Mouse (Mus musculus) embryonic facial prominence, embryonic 11.5 days (tissue): ENCODE measurements at regions not wholly inside any gene's neighbourhood (a gene's known extent, or its start where the extent isn't known, plus 50 kb on each side); places are given as distances from the start of the nearest gene placed in this dataset.

Experiments
- ATAC-seq: fragments of 200-750 bp; cut with Nextera tagmentation; replicated peaks from 2 replicates; pipeline ENCODE4 v1.8.0; 2017; ENCODE audit warnings: low read depth; ENCODE audit not compliant: insufficient number of reproducible peaks, low FRiP score, low TSS enrichment
- DNase-seq: peaks from one replicate; pipeline ENCODE4 v3.0.0-alpha.2; 2015; ENCODE audit warnings: low spot score
- H3K27ac ChIP-seq: fragments of 300-500 bp; sonication (generic); replicated peaks from 2 replicates; pipeline ENCODE4 v1.5.1; 2014; ENCODE audit warnings: mild to moderate bottlenecking, low read depth, low read length, control low read depth
- H3K27me3 ChIP-seq: fragments of 300-500 bp; sonication (generic); 2 replicates; pipeline ENCODE4 v1.6.1; 2014; ENCODE audit warnings: mild to moderate bottlenecking, low read length, moderate library complexity, mixed read lengths; ENCODE audit not compliant: control insufficient read depth, insufficient read depth
- H3K36me3 ChIP-seq: fragments of 300-500 bp; sonication (generic); replicated peaks from 2 replicates; pipeline ENCODE4 v1.6.1; 2014; ENCODE audit warnings: low read depth, mild to moderate bottlenecking, low read length, moderate library complexity, mixed read lengths; ENCODE audit not compliant: control insufficient read depth, insufficient read depth
- H3K4me1 ChIP-seq: fragments of 300-500 bp; sonication (generic); 2 replicates; pipeline ENCODE4 v1.6.1; 2014; ENCODE audit warnings: low read length, mixed read lengths; ENCODE audit not compliant: control insufficient read depth, insufficient read depth
- H3K4me2 ChIP-seq: fragments of 300-500 bp; sonication (generic); 2 replicates; pipeline ENCODE4 v1.6.1; 2014; ENCODE audit warnings: low read depth, mild to moderate bottlenecking, control low read depth, low read length, moderate library complexity
- H3K4me3 ChIP-seq: fragments of 300-500 bp; sonication (generic); 2 replicates; pipeline ENCODE4 v1.5.1; 2014; ENCODE audit warnings: low read depth, low read length, control low read depth
- H3K9ac ChIP-seq: fragments of 300-500 bp; sonication (generic); replicated peaks from 2 replicates; pipeline ENCODE4 v1.6.1; 2014; ENCODE audit warnings: mild to moderate bottlenecking, control low read depth, low read length
- H3K9me3 ChIP-seq: fragments of 300-500 bp; sonication (generic); replicated peaks from 2 replicates; pipeline ENCODE4 v1.6.1; 2016; ENCODE audit warnings: mild to moderate bottlenecking, low read length, inconsistent platforms, mixed read lengths; ENCODE audit not compliant: control insufficient read depth
- WGBS: fragments of 180-500 bp; shearing (Covaris S2); extraction: QIAGEN DNeasy Blood & Tissue Kit; methylation state at CpG from one replicate; pipeline ENCODE4 v1.1.7; 2014; 5-methylcytosine and 5-hydroxymethylcytosine counted together

DNA sequence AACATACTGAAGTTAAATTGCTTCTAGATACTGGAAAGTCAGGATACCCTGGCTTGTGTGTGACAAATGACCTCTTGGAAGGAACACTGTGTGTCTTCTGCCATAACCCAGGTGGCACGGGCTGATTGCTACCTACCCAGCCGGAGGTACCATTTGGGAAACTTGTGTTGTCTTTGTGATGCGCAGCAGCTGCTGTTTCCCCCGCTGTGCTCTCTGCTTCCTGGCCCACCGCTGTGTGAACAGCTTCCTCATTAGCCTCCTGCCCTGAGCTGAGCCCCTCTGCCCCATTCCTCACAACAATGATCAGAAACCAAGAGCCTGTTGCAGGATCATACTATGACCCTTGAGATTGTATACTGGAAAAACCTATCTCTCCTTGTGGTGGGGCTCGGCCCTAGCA, 51.9 kb upstream of the Cldn5 start:
- no peak overlapping the region for H3K4me2 ChIP-seq
- H3K36me3 ChIP-seq, result no peaks in the 10 kb centered on the region
- no peaks in the 10 kb centered on the region for H3K4me1 ChIP-seq
- H3K27me3 ChIP-seq, result no peaks in the 10 kb centered on the region; the same call in 1 of the 2 replicates
- ATAC-seq (no peak), DNase-seq (no peak)
- no peak overlapping the region for H3K27ac ChIP-seq
- H3K9me3 ChIP-seq, result no peaks in the 10 kb centered on the region
- H3K4me3 ChIP-seq, result no peak overlapping the region
- no peak overlapping the region for H3K9ac ChIP-seq
- WGBS, result 31% methylated on average over 6 of the region's 6 CpGs
